Mouse (Mus musculus) liver, embryonic 16.5 days (tissue): ENCODE results near the gene Gm10663. TPM values are rescaled to one million over a fixed set of nuclear protein-coding genes. Genes with fewer than 3 reads are reported as not detected.
A peak's percentile ranks its signal among the peaks of the same experiment; 100 is the strongest.

Experiments used
- ATAC-seq: fragments of 200-750 bp; cut with Nextera tagmentation; 2 replicates; pipeline ENCODE4 v1.8.0; 2017; ENCODE audit warnings: low read depth, mild to moderate bottlenecking, moderate number of reproducible peaks, moderate library complexity
- H3K27ac ChIP-seq: fragments of 300-500 bp; sonication (generic); 2 replicates; pipeline ENCODE4 v1.5.1; 2014; ENCODE audit warnings: mild to moderate bottlenecking, low read length
- H3K27me3 ChIP-seq: fragments of 300-500 bp; sonication (generic); 2 replicates; pipeline ENCODE4 v1.6.1; 2014; ENCODE audit warnings: low read depth, low read length, mixed read lengths; ENCODE audit not compliant: control insufficient read depth, insufficient read depth
- H3K36me3 ChIP-seq: fragments of 300-500 bp; sonication (generic); 2 replicates; pipeline ENCODE4 v1.6.1; 2014; ENCODE audit warnings: mild to moderate bottlenecking; ENCODE audit not compliant: control insufficient read depth, insufficient read depth
- H3K4me1 ChIP-seq: fragments of 300-500 bp; sonication (generic); 2 replicates; pipeline ENCODE4 v1.6.1; 2014; ENCODE audit warnings: low read depth, low read length, mixed read lengths; ENCODE audit not compliant: control insufficient read depth
- H3K4me2 ChIP-seq: fragments of 300-500 bp; sonication (generic); 2 replicates; pipeline ENCODE4 v1.6.1; 2014; ENCODE audit warnings: low read depth, low read length, mixed read lengths
- H3K4me3 ChIP-seq: fragments of 300-500 bp; sonication (generic); 2 replicates; pipeline ENCODE4 v1.5.1; 2014; ENCODE audit warnings: low read depth, mild to moderate bottlenecking, low read length
- H3K9ac ChIP-seq: fragments of 300-500 bp; sonication (generic); 2 replicates; pipeline ENCODE4 v1.6.1; 2014; ENCODE audit warnings: low read depth, low read length
- H3K9me3 ChIP-seq: fragments of 300-500 bp; sonication (generic); replicated peaks from 2 replicates; pipeline ENCODE4 v1.6.1; 2016; ENCODE audit warnings: low read length; ENCODE audit not compliant: control insufficient read depth
- WGBS: fragments of 180-500 bp; shearing (Covaris S2); extraction: QIAGEN DNeasy Blood & Tissue Kit; methylation state at CpG from one replicate; pipeline ENCODE4 v1.1.7; 2014; ENCODE audit not compliant: insufficient replicate concordance; 5-methylcytosine and 5-hydroxymethylcytosine counted together
- polyA plus RNA-seq: library from polyadenylated mRNA; unstranded; fragments of >200 nt; fragmentation: Nextera tagmentation; extraction: Ambion mirVana; gene quantifications from 2 replicates; pipeline ENCODE4 v1.2.1, GENCODE M21; 2015

The Gm10663 gene
- not detected in 2 replicates for polyA plus RNA-seq

GRCm38 (mm10) chr8:65074733-65075132 lies at the start of gene Gm10663:
Gm10663 (plus strand) TSS chr8:65075033.
- no peak for ATAC-seq
- no peak within 1 kb of the TSS for H3K4me2 ChIP-seq
- no peak within 1 kb of the TSS for H3K27ac ChIP-seq
- no peaks in the 10 kb centered on the region for H3K27me3 ChIP-seq
- no peak within 1 kb of the TSS for H3K4me3 ChIP-seq
- H3K4me1 ChIP-seq: no peaks in the 10 kb centered on the region
- H3K9ac ChIP-seq: no peak within 1 kb of the TSS
- no peaks in the 10 kb centered on the region for H3K36me3 ChIP-seq
- no peaks in the 10 kb centered on the region for H3K9me3 ChIP-seq
- WGBS: 67% methylated on average over 2 of the region's 2 CpGs

- H3K27ac ChIP-seq: no peak overlapping the region
- H3K9me3 ChIP-seq: no peaks in the 10 kb centered on the region
- no peaks in the 10 kb centered on the region for H3K36me3 ChIP-seq
- WGBS: 72% methylated on average over 12 of the region's 12 CpGs
- no peaks in the 10 kb centered on the region for H3K4me1 ChIP-seq
- no peak overlapping the region for H3K4me3 ChIP-seq
- no peak overlapping the region for H3K4me2 ChIP-seq
- no peak for ATAC-seq
- no peaks in the 10 kb centered on the region for H3K27me3 ChIP-seq
- no peak overlapping the region for H3K9ac ChIP-seq
Observed at GRCm38 (mm10) chr8:65028959-65029686, 45.7 kb upstream of the Gm10663 start.

- H3K9me3 ChIP-seq: no peaks in the 10 kb centered on the region
- H3K9ac ChIP-seq: no peak overlapping the region
- H3K4me3 ChIP-seq: no peak overlapping the region
- H3K36me3 ChIP-seq: no peaks in the 10 kb centered on the region
- 61% methylated on average over 4 of the region's 4 CpGs for WGBS
- H3K27me3 ChIP-seq: no peaks in the 10 kb centered on the region
- ATAC-seq: no peak
- H3K27ac ChIP-seq: no peak overlapping the region
- H3K4me1 ChIP-seq: no peaks in the 10 kb centered on the region
- no peak overlapping the region for H3K4me2 ChIP-seq
Observed at GRCm38 (mm10) chr8:65029776-65030175, 45.1 kb upstream of the Gm10663 start.

- Histone ChIP-seq H3K36me3 (no peaks in the 10 kb centered on the region), H3K27ac (no peak overlapping the region), H3K4me2 (no peak overlapping the region), H3K9me3 (no peaks in the 10 kb centered on the region), H3K9ac (no peak overlapping the region), H3K27me3 (no peaks in the 10 kb centered on the region), H3K4me1 (no peaks in the 10 kb centered on the region), H3K4me3 (no peak overlapping the region)
- no peak for ATAC-seq
- WGBS: 47% methylated on average over 4 of the region's 4 CpGs
Observed at GRCm38 (mm10) chr8:65030735-65031485, 43.9 kb upstream of the Gm10663 start.

GRCm38 (mm10) chr8:65032107-65032506 lies 42.7 kb upstream of the Gm10663 start:
- H3K27me3 ChIP-seq: no peaks in the 10 kb centered on the region
- ATAC-seq: no peak
- H3K27ac ChIP-seq: no peak overlapping the region
- H3K36me3 ChIP-seq: no peaks in the 10 kb centered on the region
- H3K4me3 ChIP-seq: no peak overlapping the region
- no peaks in the 10 kb centered on the region for H3K4me1 ChIP-seq
- H3K9me3 ChIP-seq: no peaks in the 10 kb centered on the region
- WGBS: 69% methylated on average over 1 of the region's 1 CpGs
- H3K4me2 ChIP-seq: no peak overlapping the region
- no peak overlapping the region for H3K9ac ChIP-seq

- Histone ChIP-seq H3K27me3 (no peaks in the 10 kb centered on the region), H3K4me2 (no peak overlapping the region), H3K4me3 (no peak overlapping the region), H3K9me3 (no peaks in the 10 kb centered on the region), H3K27ac (no peak overlapping the region), H3K36me3 (no peaks in the 10 kb centered on the region), H3K9ac (no peak overlapping the region), H3K4me1 (no peaks in the 10 kb centered on the region)
- WGBS: 67% methylated on average over 13 of the region's 13 CpGs
- ATAC-seq: no peak
Observed at GRCm38 (mm10) chr8:65033056-65033455, 41.8 kb upstream of the Gm10663 start.

- Histone ChIP-seq H3K27ac (no peak overlapping the region), H3K4me3 (no peak overlapping the region), H3K9me3 (no peaks in the 10 kb centered on the region), H3K36me3 (no peaks in the 10 kb centered on the region), H3K27me3 (no peaks in the 10 kb centered on the region), H3K9ac (no peak overlapping the region), H3K4me1 (no peaks in the 10 kb centered on the region), H3K4me2 (no peak overlapping the region)
- WGBS: 45% methylated on average over 2 of the region's 2 CpGs
- no peak for ATAC-seq
Observed at GRCm38 (mm10) chr8:65034136-65034535, 40.7 kb upstream of the Gm10663 start.

- Histone ChIP-seq H3K9ac (no peak within 1 kb of the TSS), H3K27ac (no peak within 1 kb of the TSS), H3K36me3 (no peaks in the 10 kb centered on the region), H3K4me3 (peak within 1 kb of the TSS; percentile 35), H3K9me3 (no peaks in the 10 kb centered on the region), H3K27me3 (no peaks in the 10 kb centered on the region), H3K4me1 (no peaks in the 10 kb centered on the region), H3K4me2 (peak within 1 kb of the TSS; percentile 42)
- 3% methylated on average over 8 of the region's 8 CpGs for WGBS
- ATAC-seq: peak; percentile 76
Observed at GRCm38 (mm10) chr8:65037117-65037533, 37.7 kb upstream of the Gm10663 start, which contains the start of gene Apela. Apela (minus strand) TSS chr8:65037336.

- H3K27me3 ChIP-seq: no peaks in the 10 kb centered on the region
- no peaks in the 10 kb centered on the region for H3K4me1 ChIP-seq
- 40% methylated on average over 5 of the region's 5 CpGs for WGBS
- no peak overlapping the region for H3K4me3 ChIP-seq
- no peaks in the 10 kb centered on the region for H3K36me3 ChIP-seq
- peak; percentile 55 for ATAC-seq
- no peak overlapping the region for H3K4me2 ChIP-seq
- no peak overlapping the region for H3K27ac ChIP-seq
- no peaks in the 10 kb centered on the region for H3K9me3 ChIP-seq
- H3K9ac ChIP-seq: no peak overlapping the region
Observed at GRCm38 (mm10) chr8:65046565-65046964, 28.3 kb upstream of the Gm10663 start.
